Mouse (Mus musculus) induced T-regulatory cell, adult 2 months (primary cell): ENCODE results near the gene Ubox5.
A peak's percentile ranks its signal among the peaks of the same experiment; 100 is the strongest.
"Not testable (repeated sequence)": the region's sequence is repeated elsewhere in the genome, so short reads cannot be mapped to it uniquely, and the experiment has no call there.

ENCODE experiments used
- DNase-seq: peaks from one replicate; pipeline ENCODE4 v3.0.0-alpha.2; 2012; ENCODE audit warnings: low read depth

Ubox5 gene

DNA sequence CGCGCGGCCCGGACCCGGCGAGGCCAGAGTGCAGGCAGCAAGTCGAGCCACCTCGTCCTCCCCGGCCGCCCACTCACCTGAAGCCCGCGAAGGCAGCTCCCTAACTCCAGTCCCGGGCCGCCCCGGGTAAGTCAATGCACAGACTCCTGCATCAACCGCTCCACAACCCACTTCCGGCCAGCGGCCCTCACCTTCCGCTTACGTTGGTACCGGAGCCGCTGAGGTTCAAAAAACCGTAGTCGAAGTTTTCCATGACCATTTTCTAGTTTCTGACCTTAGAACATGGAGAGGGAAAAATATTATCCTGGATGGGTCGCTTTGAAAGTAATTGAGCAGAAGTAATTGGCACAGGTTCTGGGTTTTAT is at the start of gene Ubox5, which contains the start of gene Fastkd5:
Ubox5 (minus strand) TSS at position 200 of the 365 bp plus-strand sequence.
Fastkd5 (minus strand) TSS at position 189 of the 365 bp plus-strand sequence.
- peak; percentile 93 for DNase-seq

DNA sequence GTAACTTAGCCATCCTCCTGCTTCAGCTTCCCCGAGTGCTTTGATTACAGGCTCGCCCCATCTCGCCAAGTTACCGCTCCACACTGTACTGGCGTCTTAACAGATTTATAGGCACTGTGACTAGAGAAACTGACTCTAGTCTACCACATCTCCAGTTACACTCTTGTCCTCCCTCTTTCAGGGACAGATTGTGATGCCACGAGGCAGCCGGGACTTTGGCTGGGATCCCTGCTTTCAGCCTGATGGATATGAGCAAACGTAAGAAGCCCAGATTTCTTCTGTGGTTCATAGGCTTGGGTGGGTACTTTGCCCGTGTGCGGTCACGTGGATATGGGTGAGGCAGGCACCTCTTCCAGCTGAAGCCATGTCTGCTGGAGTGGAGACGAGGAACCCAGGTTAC is 49.3 kb upstream of the Ubox5 start:
- DNase-seq = no peak

DNA sequence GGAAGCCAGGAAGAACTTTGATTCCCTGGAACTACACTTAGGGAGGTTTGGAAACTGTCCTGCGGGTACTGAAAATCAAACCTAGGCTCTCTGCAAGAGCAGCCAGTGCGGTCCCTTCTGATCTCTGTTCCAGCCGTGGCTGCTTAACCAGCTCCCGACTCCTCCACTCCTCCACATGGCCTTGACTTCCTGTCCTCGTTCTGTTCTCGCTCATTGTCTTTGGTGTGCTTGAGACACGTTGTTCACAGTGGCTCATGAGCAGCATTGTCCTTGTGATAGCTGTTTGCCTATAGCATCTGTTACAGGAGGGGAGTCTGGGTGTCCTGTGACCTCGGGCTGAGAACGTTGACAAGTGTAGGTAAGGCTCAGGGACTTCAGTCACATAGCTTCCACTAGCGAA is 47.4 kb upstream of the Ubox5 start:
- no peak for DNase-seq

DNA sequence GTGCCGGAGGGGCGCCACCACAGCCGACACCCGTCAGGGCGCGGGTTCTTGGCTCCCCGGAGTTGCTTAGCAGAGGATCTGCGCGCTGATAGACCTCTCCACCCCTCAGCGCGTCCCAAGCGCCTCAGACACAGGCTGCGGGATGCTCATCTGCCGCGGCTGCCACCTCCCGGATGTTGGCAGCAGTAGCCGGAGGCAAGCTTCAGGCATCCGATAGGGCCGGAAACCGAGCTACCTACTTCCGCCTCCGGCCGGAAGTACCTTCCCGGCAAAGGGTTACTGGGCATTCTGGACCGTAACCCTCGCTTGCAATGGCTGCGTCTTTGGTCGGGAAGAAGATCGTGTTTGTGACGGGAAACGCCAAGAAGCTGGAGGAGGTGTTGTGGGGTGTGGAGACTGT is 37.7 kb upstream of the Ubox5 start, which contains the start of gene Itpa:
Itpa (plus strand) TSS at position 52 of the 400 bp plus-strand sequence.
- peak; percentile 92 for DNase-seq

DNA sequence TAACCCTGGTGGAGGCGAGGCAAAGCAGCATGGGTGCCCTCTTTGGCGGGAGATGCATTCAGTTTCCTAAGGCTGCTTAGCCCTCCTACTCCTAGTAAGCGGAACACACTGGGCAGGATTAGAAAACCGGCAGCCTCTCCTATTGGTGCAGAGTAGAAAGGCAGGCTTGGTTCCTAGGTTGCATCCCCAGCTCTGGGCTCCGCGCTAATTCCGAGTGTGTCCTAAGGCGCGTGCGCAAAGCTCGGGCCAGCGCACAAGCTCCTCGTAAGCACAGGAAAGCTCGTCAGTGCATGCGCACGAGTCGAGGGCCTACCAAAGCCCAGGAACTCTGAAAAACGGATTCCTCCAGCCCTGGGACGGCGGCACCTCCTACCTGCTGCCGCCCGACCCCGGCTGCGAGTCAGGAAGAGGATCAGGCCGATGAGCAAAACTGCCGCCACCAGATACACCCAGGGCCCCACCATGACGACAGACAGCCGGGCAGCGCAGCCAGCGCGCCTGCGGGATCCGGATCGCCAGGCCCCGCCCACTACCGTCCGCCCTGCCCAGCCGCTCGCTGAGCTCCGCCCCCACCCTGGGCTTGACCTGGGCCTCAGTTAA is 34.4 kb upstream of the Ubox5 start, which contains the start of gene Ddrgk1:
Ddrgk1 (minus strand) TSS at position 558 of the 600 bp plus-strand sequence.
- DNase-seq = peak; percentile 96

DNA sequence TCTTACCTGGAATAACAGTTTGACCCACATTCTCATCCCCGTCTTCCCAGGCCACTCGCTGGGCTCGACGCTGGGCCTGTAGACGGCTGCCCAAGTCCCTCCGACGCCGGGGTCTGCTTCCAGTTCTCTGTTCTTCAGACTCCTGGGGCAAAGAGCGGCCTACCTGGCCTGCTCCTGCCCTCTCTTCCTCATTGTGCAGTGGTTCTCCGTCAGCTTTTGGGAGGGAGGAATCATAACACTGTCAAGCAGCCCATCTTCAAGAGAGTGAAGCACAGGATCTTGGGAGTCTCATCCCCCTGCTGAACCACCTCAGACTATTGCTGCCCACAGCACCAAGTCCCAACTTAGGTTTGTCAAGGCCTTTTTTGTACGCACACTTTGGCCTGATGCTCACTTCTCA is 33.5 kb upstream of the Ubox5 start:
- DNase-seq = no peak

DNA sequence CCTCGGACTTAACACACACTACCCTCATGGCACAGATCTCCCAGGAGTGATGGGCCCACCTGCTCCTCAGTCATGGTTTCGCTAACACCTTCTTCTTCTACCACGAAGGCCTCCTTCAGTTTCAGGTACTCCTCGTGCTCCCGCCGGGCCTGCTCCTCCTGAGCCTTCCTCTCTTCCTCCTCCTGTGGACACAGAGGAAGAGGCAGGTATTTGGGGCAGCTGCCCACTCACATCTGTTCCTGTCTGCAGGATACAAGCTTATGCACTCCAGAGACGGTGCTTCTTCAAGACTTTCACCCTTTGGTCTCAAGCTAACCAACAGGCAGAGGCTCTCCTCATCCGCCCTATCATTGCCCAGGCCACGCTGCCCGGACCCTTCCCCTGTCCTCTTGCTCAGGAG is 28.7 kb upstream of the Ubox5 start:
- no peak for DNase-seq

DNA sequence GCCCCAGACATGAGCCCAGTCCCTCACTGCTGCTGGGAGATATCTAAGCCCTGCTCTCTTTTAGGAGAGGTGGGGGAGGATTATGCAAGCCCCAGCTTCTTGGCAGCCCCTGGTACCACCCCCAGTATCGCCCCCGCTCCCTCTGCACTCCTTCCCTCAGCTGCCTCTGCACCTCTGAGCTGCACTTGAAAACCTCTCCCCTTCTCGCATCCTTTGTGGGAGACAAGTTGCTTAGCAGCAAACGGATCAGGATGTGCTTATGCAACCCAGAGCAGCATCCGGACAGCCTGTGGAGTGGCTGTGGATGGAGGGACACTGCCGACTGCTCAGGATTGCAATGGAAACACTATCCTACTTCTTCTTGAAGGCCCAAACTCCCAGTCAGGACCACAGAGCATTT is 27.7 kb upstream of the Ubox5 start:
- no peak for DNase-seq

DNA sequence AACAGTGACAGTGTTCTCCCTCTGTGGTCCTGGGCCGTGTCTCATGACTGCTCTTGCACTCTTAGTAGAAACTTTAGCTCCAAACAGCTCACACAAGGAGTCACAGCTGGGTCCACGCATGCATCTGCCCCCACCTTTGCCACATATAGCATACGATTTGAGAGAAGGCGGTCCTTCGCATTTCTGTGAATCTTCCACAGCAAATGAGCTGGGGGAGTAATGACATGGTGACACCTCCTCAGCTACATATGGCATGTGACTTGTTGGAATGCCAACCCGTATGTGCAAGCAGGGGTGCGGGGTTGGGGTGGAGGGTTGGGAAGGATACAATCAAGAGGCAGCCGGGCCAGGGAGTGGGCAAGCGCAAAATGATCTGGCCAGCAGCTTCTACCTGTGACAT is 26.7 kb upstream of the Ubox5 start:
- no peak for DNase-seq

DNA sequence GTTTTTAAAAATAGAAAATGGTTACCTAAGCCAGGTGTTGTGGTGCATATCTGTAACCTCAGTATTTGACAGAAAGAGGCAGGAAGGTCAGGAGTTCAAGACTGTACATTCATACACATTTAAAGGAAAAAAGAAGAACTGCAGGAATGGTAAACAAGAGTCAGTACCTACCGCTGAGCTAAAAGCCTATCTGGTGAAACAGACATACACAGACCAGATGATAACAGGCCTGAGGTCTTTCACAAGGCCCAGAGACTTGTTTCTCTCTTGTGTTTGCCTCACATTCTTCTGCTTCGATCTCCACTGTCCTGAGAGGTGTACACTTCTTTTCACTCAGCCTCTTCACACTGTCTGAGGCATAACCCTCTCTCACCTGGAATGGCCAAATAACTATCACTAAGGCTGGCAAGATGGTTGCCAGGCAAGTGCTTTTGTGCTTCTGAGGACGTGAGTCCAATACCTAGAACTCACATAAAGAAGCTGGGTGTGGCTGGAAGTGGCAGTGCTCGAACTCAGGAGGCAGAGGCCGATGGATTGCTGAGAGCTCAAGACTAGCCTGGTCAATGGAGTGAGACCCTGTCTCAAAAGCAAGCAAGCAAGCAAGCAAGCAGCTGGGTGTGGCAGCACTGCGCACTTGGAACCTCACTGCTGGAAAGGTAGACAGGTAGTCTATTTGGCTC is 26.0 kb upstream of the Ubox5 start:
- no peak for DNase-seq

DNA sequence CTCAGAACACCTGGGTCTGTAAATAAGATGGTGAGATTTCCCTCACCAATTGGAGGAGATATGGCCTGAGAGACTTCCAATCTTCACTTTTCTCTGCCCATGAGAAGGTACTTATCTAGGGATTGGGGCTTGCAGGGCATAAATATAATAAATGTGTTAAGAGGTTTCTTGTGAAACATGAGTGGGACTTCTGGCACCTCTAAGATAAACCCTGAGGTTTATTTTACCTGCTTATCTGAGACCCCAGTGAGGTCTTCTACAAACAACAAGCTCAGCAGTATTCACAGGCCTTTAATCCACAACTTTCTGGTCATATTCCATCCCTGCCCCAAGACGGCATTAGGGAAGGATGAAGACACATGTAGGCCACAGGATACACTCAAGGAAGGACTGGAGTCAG is 23.9 kb upstream of the Ubox5 start:
- DNase-seq = no peak

DNA sequence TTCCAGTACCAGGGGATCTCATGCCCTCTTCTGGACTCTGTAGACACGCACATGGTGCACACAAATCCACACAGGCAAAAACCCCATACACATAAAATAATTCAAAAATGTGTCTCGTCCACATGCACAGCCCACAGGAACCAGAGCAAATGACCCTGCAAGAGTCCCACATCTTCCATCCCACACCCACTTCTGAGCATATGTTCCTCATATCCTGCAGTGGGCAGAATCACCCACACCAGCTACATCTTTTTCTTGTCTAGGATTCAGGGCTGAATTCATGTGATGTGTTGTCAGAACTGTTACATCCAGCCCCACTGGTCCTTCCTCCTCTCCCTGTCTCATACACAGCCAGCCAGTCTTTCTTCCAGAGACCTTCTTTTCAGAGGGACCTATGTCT is 23.5 kb upstream of the Ubox5 start:
- DNase-seq = no peak

DNA sequence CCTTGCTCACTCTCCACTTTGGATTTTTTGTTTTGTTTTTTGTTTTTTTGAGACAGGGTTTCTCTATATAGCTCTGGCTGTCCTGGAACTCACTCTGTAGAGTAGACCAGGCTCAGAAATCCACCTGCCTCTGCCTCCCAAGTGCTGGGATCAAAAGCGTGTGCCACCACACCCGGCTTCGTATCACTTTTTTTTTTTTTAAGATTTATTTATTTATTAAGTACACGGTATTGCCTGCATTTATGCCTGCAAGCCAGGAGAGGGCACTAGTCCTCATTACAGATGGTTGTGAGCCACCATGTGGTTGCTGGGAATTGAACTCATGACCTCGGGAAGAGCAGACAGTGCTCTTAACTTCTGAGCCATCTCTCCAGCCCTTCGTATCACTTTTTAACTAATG is 19.2 kb upstream of the Ubox5 start:
- not testable (repeated sequence) for DNase-seq

DNA sequence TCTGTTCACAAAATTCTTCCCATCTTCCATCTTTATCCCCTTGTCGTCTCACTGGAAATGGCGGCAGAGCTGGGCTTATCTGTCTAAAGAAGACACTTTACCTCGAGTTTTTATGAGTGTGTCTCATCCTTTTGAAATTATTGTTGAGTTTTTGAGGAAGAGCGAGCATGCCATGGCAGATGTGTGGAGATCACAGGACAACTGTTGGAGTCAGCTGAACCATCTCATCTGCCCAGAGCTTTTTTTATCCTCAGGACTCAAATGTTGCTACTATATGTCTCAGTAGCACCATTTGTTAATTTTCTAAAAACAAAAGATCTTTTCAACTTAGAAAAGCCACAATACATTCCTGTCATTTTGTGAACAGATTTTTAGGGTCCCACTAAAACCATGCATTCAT is 15.4 kb upstream of the Ubox5 start:
- no peak for DNase-seq

DNA sequence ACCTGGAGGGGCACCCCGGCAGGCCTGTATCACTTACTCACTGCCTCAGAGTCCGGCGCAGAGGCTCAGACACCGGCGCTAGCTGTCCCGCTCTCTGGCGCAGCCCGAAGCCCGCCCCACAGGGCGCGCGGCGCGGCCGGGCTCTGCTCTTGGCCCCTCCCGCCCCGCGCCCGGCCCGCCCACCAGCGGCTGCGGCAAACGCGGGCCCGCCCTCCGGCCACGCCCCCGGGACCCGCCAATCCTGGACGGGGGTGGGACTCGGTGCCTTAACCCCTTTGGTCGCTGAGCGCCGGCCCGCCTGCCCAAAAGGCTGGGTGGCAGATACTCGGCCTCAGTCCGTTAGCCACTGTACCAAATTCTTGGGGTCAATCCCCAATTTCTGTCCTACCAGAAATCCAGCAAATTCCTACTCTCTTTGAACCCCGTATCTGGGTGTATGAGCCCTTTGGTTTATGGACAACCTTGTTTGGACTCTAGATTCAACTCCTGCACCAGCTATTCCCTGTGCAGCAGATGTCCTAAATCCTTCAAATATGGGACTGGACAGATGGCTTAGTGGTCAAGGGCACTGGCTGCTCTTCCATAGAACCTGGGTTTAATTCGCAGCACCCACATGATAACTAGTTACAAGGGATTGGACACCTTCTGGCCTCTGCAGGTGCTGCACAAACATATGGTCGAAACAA is 13.0 kb upstream of the Ubox5 start, which contains the start of gene Lzts3:
Lzts3 (minus strand) TSS at position 120 of the 686 bp plus-strand sequence.
- DNase-seq = peak; percentile 89

DNA sequence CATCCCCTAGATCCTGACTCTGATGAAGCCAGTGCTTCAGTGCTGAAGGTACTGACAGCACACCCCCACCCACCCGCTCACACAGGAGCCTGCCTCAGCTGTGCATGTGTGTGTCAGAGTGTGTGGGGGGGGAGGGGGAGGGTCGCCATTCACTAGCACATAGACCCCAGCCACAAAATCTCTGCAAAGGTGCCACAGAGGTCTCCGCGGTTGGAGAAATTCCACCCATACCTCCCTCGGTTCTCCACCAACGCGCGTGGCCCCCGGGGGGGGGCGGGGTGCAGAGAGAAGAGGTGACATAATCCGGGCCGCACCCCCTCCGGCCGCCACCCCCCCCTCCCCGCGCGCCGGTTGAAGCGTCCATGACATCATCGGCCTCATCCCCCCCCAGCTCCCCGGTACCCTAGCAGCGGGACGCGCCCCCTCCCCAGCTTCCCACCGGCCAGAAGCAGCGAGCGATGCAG is 12.4 kb upstream of the Ubox5 start:
- DNase-seq = peak; percentile 72

DNA sequence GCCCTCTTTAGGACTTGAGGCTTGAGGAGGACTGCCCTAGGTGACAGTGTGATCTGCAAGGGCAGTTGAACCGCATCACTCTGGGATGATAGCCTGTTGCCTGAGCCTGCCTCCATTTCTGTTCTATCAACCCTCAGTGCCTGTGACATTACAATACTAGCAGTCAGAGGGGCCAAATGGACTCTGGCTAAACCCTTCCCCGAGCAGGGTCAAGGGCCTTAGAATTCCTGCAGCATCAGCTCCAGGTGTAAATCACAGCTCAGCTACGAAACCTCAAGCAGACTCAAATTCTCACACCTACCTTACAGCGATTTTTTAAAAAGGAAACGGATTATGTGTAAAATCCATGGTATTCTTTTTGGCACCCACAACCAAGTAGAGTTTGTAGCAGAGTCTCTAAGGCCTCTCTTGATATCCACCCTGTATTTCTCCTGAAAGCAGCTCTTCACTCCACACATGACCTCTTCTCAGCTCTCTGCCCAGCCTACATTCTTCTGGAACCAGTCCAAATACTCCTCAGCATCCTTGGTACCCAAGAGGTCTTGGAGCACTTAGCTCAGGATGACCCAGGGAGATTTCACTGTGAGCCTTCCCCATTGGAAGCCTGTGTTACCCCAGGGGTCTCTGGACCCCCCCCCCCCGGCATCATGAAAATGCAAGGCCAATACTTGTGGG is 11.7 kb upstream of the Ubox5 start:
- no peak for DNase-seq

DNA sequence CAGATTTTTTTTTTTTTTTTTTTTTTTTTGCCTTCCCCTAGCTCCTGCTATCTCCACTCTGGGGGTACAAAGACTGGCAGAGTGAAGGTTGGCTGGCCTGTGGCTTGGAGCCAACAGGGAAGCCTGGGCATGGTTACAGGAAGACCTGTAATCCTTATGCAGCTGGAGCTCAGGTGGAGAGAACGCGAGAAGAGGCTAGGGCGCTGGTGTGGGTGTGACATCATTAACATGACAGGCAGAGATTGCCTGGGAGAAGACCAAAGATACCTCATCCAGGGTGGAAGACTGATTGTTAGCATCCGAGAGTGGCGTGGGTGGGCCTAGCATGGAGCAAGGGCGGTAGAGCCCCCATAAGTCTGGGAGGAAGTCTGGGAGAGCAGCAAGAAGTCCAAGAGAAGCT is 9.4 kb upstream of the Ubox5 start:
- DNase-seq = no peak

DNA sequence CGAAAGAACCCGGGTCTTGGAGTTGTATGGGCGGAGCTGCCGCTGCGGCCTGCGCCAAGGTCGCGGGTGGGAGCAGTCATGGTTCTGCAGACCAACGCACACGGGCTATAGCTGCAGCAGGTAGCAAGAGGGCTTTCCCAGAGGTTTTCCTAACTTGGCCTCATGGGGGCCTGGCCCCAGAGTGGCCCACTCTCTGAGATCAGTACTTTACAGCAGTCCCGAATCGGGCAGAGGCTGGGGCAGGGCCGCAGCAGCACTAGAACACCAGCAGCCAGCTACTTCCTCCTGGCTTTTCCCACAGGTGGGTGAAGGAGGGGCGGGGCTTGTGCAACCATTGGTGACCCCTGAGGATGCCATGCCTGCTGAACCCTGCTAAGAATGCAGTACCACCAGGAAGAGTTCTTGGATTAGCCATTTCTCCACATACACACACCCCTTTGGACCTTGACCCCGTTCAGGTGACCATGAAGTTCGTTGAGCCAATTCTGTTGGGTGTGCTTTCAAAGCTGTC is 8.3 kb upstream of the Ubox5 start:
- DNase-seq = no peak

DNA sequence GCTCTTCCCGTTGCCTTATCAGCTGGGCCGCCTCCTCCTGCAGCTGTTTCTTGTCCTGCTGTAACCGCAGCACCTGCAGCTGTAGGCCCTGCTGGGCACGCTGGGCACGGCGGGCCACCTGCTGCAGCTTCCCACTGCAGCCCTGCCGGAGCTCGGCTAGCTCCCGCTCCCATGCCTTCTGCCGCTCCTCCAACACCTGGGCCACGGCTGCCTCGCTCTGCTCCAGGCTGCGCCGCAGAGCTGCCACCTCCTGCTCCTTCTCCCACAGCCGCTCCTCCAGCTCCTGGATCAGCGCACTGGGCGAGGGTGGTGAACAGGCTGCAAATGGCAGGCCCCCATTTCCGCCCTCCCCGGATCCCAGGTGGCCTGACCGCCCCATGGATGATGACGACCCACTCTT is 6.0 kb upstream of the Ubox5 start:
- DNase-seq = peak; percentile 33

DNA sequence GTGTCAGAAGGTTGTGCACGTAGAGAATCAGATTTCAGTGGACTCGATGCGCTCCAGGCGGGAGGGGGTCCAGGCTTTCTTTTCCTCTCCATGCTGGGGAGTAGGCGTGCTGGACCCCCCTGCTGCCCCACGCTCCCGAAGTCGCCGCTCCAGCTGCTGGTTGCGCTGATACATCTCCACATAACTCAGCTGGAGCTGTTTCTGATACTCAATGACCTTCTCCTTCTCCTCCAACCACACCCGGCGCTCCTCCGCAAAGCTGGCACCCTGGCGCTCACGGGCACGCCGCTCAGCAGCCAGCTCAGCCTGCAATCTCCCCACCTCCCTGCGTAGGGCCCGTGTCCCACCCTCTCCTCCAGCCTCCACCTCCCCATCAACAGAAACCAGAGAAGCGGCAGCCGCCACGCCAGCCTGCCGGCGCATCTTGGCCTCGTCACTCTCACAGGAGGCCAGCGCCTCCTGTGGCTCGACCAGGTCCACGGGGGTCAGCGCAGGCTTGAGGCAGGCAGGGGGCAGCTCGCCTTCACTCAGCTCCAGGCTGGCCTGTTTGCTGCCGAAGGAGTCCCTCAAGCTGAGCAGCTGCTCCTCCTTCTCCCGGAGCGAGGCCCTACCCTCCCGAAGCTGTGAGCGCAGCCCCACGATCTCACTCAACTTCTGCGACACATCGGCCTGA is 5.0 kb upstream of the Ubox5 start:
- DNase-seq = peak; percentile 40
